Mouse (Mus musculus) c-Kit-positive CD71-positive TER-119-positive erythroid progenitor cells, embryonic 14.5 days (primary cell): ENCODE data around the gene Zfand2a.

Source experiments
- DNase-seq: peaks from one replicate; pipeline ENCODE4 v3.0.0-alpha.2; 2013; ENCODE audit warnings: low spot score

Zfand2a gene

GRCm38 (mm10) chr5:139484185-139484814 is at the start of gene Zfand2a:
Gene Zfand2a (minus strand): TSS chr5:139484549.
- peak; percentile 100 for DNase-seq

DNA sequence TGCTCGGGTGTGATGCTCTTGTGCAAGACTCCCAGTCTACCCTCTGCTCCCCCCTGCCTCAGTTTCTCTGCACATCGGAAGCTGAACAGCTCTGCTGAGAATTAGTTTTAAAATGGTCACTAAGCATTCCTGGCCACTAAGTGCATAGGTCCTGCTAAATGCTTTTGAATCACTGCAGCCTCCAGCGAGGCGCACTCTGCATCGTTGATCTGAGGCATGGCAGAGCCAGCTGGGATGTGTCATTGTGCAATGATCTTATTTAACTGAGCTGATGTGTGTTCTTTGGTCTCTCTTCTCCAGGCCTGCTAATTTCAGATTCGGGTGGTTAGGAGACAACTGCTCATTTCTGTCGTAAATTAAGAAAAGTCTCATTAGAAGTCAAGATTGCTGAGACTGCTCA is 44.5 kb upstream of the Zfand2a start:
- no peak for DNase-seq

DNA sequence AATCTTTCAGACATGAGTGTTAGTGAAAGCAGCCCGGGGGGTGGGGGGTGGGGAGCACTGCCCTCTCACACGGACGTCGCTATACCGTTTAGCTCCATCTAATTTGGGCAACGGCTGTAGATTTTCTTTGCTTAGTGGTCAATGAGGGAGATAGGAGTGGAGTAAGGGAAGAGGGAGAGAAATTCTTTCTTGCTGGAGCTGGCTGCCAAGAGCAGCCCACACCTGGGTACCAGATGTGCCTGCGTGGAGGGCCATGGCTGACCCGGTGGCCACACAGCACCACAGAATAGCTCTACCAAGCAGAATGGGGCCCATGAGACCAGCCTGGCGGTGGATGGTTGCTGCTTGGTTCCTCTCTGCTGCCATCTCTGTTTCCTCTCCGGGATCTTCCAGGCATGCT is 37.6 kb upstream of the Zfand2a start:
- DNase-seq: no peak

- no peak for DNase-seq
Measured at GRCm38 (mm10) chr5:139520069-139520834, 35.9 kb upstream of the Zfand2a start.

DNA sequence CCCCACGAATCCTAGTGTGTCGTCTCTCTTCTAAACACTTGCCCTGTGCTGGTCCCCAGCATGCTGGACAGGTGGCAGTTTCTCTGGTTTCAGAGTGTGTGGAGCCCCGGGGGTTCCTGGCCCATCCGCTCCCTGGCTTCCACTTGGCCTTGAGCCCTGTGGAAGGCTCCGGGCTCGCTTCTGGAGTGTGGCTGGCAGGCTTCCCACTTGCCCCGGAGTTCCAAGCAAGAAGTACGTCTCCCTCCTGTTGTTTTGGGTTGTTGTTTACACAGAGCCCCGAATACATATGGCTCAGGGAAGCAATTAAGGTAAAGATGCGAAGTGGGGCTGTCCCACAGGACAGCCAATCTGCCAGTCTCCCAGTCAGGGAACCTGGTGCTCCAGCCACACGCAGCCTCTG is 31.9 kb upstream of the Zfand2a start:
- no peak for DNase-seq

- no peak for DNase-seq
Measured at GRCm38 (mm10) chr5:139512201-139512600, 27.9 kb upstream of the Zfand2a start.

GRCm38 (mm10) chr5:139510682-139511366 is 26.5 kb upstream of the Zfand2a start:
- peak; percentile 18 for DNase-seq

DNA sequence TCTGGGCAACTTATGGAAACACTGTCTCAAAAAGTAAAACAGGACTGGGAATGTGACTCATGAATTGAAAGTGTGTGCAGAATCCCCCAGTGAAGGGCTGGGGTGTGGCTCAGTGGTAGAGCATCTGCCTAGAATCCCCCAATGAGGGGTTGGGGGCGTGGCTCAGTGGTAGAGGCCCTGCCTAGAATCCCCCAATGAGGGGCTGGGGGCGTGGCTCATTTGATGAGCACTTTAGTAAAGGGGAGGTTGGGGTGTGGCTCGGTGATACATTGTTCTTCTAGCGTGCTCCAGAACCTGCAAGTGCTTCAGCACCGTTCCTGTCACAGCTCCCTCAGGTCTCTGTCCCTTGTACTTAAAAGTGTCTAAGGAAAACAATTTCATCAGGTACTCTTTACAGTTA is 21.9 kb upstream of the Zfand2a start:
- DNase-seq: no peak

- DNase-seq: peak; percentile 72
Measured at GRCm38 (mm10) chr5:139505073-139505606, 20.8 kb upstream of the Zfand2a start.

GRCm38 (mm10) chr5:139502281-139502680 is 17.9 kb upstream of the Zfand2a start:
- no peak for DNase-seq

DNA sequence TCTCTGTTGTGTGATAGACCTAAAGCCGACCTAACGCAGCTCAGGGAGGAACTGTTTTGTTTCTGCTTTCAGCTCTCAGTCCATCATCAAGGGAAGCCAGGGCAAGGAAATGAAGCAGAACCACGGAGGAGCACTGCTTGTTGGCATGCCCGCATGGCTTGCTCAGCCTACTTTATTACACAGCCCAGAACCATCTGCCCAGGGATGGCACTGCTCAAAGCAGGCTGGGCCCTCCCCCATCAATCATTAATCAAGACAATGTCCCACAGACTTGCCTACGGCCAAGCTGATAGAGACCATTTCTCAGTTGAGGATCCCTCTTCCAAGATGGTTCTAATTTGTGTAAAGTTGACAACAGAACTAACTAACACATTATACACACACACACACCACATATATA is 14.4 kb upstream of the Zfand2a start:
- no peak for DNase-seq

- DNase-seq: no peak
Measured at GRCm38 (mm10) chr5:139496939-139497338, 12.6 kb upstream of the Zfand2a start.

DNA sequence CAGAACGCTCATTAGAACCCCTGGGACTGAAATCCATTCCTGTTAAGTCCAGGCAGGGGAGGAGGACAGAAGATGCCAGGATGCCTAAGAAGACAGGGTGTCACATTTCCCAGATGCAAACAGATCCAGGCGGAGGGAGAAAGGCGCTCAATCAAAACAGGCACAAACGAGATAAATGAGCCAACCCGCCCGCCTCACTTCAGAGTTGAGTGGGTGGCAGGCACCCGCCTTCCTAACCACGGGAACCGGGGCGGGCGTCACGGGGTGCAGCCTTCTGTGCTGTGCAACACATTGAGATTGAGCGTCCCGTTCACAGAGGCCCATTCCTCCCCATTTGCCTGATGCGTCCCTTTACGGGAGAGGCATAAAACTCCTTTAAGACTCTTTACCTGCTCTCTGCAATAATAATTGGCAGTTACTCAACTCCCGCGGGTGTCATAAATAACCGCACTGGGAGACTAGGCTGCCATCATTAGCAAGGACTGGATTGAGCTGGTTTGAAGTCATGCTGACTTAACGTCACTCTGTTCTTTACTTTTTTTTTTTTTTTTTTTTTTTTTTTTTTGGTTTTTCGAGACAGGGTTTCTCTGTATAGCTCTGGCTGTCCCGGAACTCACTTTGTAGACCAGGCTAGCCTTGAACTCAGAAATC is 10.8 kb upstream of the Zfand2a start:
- no peak for DNase-seq

DNA sequence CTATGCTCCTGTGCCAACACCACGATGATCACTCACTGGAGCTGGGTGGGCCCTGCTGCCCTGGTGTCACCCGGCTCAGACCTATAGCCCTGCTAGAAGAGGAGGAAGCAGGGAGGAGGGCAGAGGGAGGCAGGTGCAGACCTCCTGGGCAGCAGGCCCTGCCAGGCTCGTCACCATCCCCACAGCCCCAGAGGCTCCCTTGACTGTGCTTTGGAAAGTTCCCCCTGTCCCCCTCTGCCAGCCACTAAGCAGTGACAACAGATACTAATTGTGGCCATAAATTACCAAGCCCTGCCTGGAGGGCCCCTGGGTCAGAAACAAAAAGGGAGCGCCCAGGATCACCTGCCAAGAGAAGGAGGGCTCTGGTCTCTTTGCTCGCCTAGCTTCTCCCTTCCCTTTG is 9.3 kb upstream of the Zfand2a start:
- DNase-seq: no peak

GRCm38 (mm10) chr5:139491348-139491747 is 7.0 kb upstream of the Zfand2a start:
- no peak for DNase-seq

DNA sequence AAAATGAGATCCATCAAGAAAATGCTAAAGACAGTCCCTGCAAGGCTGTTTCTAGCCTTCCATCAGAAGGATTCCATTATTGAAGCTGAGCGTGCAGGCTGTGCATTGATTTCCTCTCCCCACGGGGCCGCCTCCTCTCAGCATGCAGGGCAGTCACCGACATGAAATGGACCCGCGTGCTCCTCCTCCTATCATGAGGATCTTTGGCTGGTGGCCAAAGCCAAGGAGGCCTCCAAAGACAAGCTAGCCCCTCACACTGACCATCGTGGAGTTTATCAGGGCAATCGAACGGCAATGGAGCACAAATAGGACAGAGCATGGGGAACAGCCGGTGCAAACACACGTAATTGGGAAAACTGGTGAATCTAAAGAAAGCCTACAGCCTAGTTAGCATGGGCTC is 5.8 kb upstream of the Zfand2a start:
- no peak for DNase-seq

DNA sequence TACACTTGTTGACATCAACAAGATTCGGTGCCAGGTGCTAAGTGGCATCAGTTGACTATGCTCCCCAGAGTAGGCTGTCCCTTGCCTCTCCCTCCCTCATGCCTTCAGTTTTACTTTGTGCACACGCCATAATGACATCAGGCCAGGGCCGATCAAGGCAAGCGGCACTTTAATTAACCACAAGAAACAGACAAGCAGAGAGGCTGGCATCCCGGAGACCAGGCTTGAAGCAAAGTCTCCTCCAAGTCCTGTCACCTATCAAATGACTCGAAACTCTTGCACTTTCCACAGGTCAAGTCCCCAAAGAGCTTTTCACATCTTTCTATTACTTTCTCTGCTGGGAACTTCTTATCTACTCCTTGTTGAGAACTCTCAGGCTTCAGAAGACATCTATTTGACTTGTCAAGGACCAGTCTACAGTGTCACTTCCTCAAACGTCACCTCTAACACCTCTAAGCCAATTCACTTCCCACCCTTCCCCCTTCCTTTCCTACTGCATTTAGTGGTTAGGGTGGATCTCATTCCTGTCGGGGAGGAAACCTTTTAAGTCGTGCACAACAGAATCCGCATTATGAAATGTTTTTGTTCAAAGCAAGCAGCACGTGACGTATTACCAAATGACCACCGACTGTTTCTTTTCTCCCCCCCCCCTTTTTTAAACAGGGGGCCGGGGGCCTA is 1.0 kb downstream of the Zfand2a start:
- DNase-seq: peak; percentile 14

GRCm38 (mm10) chr5:139480406-139480805 is 3.9 kb downstream of the Zfand2a start:
- DNase-seq: no peak

DNA sequence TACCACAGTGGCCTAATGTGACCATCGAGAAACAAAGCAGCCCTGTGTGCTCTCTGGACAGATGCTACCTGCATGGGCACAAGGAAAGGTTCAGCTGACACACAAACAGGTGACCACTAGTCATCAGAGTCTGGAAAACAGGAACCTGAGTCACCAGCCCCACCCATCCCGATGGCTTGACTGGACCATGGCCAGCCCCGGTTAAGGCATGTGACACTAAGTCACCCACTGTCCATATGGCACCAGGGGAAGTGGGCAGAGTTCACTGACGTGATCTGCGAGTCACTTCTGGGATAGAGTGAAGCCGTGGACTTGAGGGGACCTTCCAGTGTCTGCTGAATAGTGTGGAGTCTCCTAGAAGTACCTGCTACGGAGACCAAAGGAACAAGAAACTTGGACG is 5.3 kb downstream of the Zfand2a start:
- no peak for DNase-seq

DNA sequence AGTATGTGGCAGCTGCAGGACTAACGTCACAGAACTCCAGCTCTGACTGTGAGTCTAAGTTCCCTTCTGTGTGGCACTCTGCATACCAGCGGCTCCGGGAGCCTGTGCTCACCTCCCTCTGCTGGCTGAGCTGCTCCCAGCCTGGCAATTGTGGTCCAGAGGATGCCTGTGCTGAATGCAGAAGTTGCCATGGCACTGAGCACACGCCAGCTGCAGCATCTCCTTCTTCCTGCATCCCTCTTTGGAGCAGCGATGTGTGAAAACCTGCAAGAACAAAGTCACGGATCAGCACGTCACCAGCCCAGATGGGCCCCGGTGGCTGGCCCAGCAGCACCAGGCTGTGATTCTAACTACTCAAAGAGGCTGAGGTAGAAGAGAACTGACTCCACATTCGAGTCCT is 9.6 kb downstream of the Zfand2a start:
- no peak for DNase-seq

DNA sequence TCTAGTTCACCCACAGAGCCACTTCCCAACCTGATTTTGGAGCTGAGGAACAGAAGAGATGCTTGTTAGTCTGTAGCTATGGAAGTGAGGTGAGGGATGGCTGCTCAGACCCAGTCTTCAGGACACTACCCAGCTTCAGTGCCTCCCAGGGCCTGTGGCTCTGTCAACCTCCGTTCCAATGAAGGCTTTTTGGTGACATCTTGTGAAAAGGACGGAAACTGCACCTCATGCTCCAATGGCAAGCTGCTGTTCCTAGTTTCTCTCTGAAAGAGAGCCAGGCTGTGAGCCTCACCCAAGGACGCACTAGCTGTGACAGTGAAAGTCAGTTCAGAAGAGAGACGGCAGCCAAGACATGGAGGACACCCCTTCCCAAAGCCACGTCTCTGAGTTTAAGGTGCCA is 16.4 kb downstream of the Zfand2a start:
- no peak for DNase-seq

- no peak for DNase-seq
Measured at GRCm38 (mm10) chr5:139466801-139467200, 17.5 kb downstream of the Zfand2a start.
